Mouse (Mus musculus) layer of hippocampus, postnatal 36 days (tissue): ENCODE data around the gene Colgalt1. TPM values are rescaled to one million over a fixed set of nuclear protein-coding genes. Genes with fewer than 3 reads are reported as not detected.
A peak's percentile ranks its signal among the peaks of the same experiment; 100 is the strongest.

ENCODE experiments used
- DNase-seq, 2 experiments: peaks; one replicate each; pipeline ENCODE4 v3.0.0; 2022
- microRNA-seq, 2 experiments: library from miRNA; unstranded; fragments of <30 nt; microRNA quantifications; one replicate each; pipeline ENCODE4 v1.2.0; 2021
- total RNA-seq, 2 experiments: library from RNA; stranded (reverse); gene quantifications; 2 replicates each; pipeline ENCODE4 v1.2.3; 2021

Colgalt1 gene
- total RNA-seq, 2 experiments from 2014 or later, result 52.3 to 55.6 TPM

DNA sequence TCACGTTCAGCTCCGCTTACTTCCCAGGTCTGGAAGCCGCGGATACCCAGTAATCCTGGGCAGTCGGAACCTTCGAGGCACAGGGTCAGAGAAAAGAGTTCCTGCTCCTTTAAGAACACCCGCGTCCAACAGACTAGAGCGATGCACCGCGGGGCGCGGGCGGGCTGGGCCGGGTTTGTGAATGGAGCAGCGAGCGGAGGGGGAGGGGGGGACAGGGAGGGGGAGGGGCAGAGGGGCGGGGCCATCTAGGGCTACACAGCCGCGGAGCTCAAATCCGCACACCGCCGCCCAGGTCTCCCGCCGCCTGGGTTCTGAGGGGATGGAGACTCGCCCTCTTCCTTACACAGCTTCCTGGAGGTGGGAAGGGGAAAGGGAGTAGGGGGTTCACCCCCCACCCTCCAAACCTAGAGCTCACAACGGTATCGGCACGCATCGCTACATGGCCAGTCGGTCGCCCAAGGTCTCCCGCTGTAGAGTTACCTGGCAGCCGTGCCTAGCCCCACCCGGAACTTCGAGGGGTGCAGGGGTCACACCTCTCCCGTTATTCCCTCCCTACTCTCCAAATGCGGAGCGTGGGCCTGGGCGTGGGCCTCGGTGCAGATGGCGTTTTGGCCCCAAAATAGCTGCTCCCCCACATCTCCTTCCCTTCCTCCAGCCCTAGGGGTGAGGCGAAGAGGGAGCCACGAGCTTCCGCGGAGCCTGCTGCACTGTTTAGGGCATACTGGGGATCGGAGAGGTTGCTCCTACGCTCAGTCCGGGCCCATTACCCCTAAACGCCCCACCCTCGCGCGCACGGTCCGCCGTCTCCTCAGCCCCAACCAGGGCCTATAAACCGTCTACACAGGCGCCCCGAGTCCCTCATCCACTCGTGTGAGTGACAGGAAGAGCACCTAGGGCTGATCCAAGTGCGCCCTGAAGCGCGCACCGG is 60.1 kb downstream of the Colgalt1 start:
- peak; percentile 72 to 76 for DNase-seq

GRCm38 (mm10) chr8:71671549-71671965 is 60.8 kb downstream of the Colgalt1 start, which contains the start of gene Unc13a:
TSS of gene Unc13a (minus strand) at chr8:71671757.
- peak; percentile 89 to 91 for DNase-seq

- no peak for DNase-seq
These were observed 61.5 kb downstream of the Colgalt1 start for GRCm38 (mm10) chr8:71672168-71672735.

DNA sequence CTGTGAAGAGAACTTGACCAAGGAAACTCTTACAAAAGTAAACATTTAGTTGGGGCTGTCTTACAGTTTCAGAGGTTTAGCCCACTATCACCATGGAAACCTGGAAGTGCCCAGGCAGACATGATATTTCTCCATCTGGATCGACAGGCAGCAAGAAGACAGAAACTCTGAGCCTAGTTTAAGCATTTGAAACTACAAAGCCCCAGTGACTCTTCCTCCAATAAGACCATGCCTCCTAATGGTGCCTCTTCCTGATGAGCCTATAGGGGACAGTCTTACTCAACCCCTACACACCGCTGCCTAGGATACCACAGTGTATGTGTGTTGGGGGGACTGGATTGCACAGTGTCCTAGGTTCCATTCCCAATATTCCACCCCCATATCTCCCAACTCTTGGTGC is 63.3 kb downstream of the Colgalt1 start:
- DNase-seq, result no peak

Small RNA genes within 50 kb of the gene (microRNA-seq; reads per million reads assigned to microRNA genes)
- 24.8 to 30.0 reads per million in 2 experiments for gene Mir6769b

Other genes starting within 250 kb of the Colgalt1 start
- gene Use1, start 244.2 kb upstream of the Colgalt1 start, total RNA-seq, result 100 to 1,000 TPM; 105 to 108 TPM
- 10 to 100 TPM; 12.1 to 14.1 TPM for gene Ocel1, start 239.7 kb upstream of the Colgalt1 start, total RNA-seq
- gene Nr2f6, start 229.0 kb upstream of the Colgalt1 start, total RNA-seq, result 10 to 100 TPM; 42.6 to 47.1 TPM
- 1 to 10 TPM; 3.6 to 5.1 TPM for gene Ushbp1, start 215.2 kb upstream of the Colgalt1 start, total RNA-seq
- gene Babam1, start 214.1 kb upstream of the Colgalt1 start, total RNA-seq, result 10 to 100 TPM; 92.1 to 93.4 TPM
- gene Ankle1, start 205.0 kb upstream of the Colgalt1 start, total RNA-seq, result under 1 TPM; 0.27 to 0.46 TPM
- gene Abhd8, start 147.3 kb upstream of the Colgalt1 start, total RNA-seq, result 100 to 1,000 TPM; 274 to 278 TPM
- gene Mrpl34, start 146.0 kb upstream of the Colgalt1 start, total RNA-seq, result 10 to 100 TPM; 49.6 to 52.1 TPM
- 10 to 100 TPM; 87.6 to 93.5 TPM for gene Dda1, start 141.8 kb upstream of the Colgalt1 start, total RNA-seq
- 10 to 100 TPM; 54.3 to 55.1 TPM for gene Ano8, start 125.0 kb upstream of the Colgalt1 start, total RNA-seq
- gene Gtpbp3, start 122.9 kb upstream of the Colgalt1 start, total RNA-seq, result 10 to 100 TPM; 31.7 to 33.3 TPM
- 1 to 10 TPM; 6.3 to 6.7 TPM for gene Plvap, start 99.2 kb upstream of the Colgalt1 start, total RNA-seq
- gene Ccdc194, start 85.3 kb upstream of the Colgalt1 start, total RNA-seq, result not detected
- 1 to 10 TPM; 3.0 to 5.8 TPM for gene Bst2, start 73.5 kb upstream of the Colgalt1 start, total RNA-seq
- gene Mvb12a, start 68.1 kb upstream of the Colgalt1 start, total RNA-seq, result 10 to 100 TPM; 30.1 to 34.7 TPM
- gene Tmem221, start 52.1 kb upstream of the Colgalt1 start, total RNA-seq, result not detected
- not detected for gene Nxnl1, start 44.4 kb upstream of the Colgalt1 start, total RNA-seq
- 100 to 1,000 TPM; 109 to 123 TPM for gene Slc27a1, start 42.1 kb upstream of the Colgalt1 start, total RNA-seq
- 10 to 100 TPM; 31.0 to 35.8 TPM for gene Pgls, start 18.8 kb upstream of the Colgalt1 start, total RNA-seq
- gene Fam129c, start 13.3 kb upstream of the Colgalt1 start, total RNA-seq, result 1 to 10 TPM; 3.7 to 4.5 TPM
- gene Unc13a, start 60.8 kb downstream of the Colgalt1 start, total RNA-seq, result 100 to 1,000 TPM; 268 to 288 TPM
- 1 to 10 TPM; 5.2 TPM for gene Jak3, start 65.3 kb downstream of the Colgalt1 start, total RNA-seq
- 1 to 10 TPM in 1 of 2 experiments, not detected in 1; 3.6 TPM for gene Insl3, start 78.2 kb downstream of the Colgalt1 start, total RNA-seq
- gene B3gnt3, start 90.8 kb downstream of the Colgalt1 start, total RNA-seq, result under 1 TPM; 0.40 to 0.91 TPM
- gene Fcho1, start 114.7 kb downstream of the Colgalt1 start, total RNA-seq, result 100 to 1,000 TPM; 103 to 114 TPM